Mouse (Mus musculus) liver, embryonic 15.5 days (tissue): ENCODE measurements around the gene Dnm2. TPM values are rescaled to one million over a fixed set of nuclear protein-coding genes. Genes with fewer than 3 reads are reported as not detected.

ENCODE experiments used
- ATAC-seq: fragments of 200-750 bp; cut with Nextera tagmentation; 2 replicates; pipeline ENCODE4 v1.8.0; 2017; ENCODE audit warnings: moderate number of reproducible peaks, mild to moderate bottlenecking, moderate library complexity; ENCODE audit not compliant: insufficient read depth
- H3K27ac ChIP-seq: fragments of 300-500 bp; sonication (generic); replicated peaks from 2 replicates; pipeline ENCODE4 v1.5.1; 2015; ENCODE audit warnings: mild to moderate bottlenecking, inconsistent platforms
- H3K27me3 ChIP-seq: fragments of 300-500 bp; sonication (generic); 2 replicates; pipeline ENCODE4 v1.6.1; 2015; ENCODE audit warnings: mild to moderate bottlenecking, inconsistent platforms
- H3K36me3 ChIP-seq: fragments of 300-500 bp; sonication (generic); replicated peaks from 2 replicates; pipeline ENCODE4 v1.6.1; 2015; ENCODE audit warnings: moderate library complexity, mild to moderate bottlenecking, inconsistent platforms
- H3K4me1 ChIP-seq: fragments of 300-500 bp; sonication (generic); replicated peaks from 2 replicates; pipeline ENCODE4 v1.6.1; 2015; ENCODE audit warnings: inconsistent platforms
- H3K4me2 ChIP-seq: fragments of 300-500 bp; sonication (generic); 2 replicates; pipeline ENCODE4 v1.6.1; 2015; ENCODE audit warnings: moderate library complexity, mild to moderate bottlenecking, inconsistent platforms
- H3K4me3 ChIP-seq: fragments of 300-500 bp; sonication (generic); replicated peaks from 2 replicates; pipeline ENCODE4 v1.5.1; 2015; ENCODE audit warnings: mild to moderate bottlenecking, inconsistent platforms
- H3K9ac ChIP-seq: fragments of 300-500 bp; sonication (generic); 2 replicates; pipeline ENCODE4 v1.6.1; 2015; ENCODE audit warnings: moderate library complexity, mild to moderate bottlenecking, inconsistent platforms
- H3K9me3 ChIP-seq: fragments of 300-500 bp; sonication (generic); replicated peaks from 2 replicates; pipeline ENCODE4 v1.6.1; 2016; ENCODE audit warnings: inconsistent platforms
- WGBS: fragments of 180-500 bp; shearing (Covaris S2); methylation state at CpG from one replicate; pipeline ENCODE4 v1.1.7; 2015; ENCODE audit warnings: mixed read lengths; ENCODE audit not compliant: insufficient replicate concordance; 5-methylcytosine and 5-hydroxymethylcytosine counted together
- polyA plus RNA-seq: library from polyadenylated mRNA; unstranded; fragments of >200 nt; fragmentation: Nextera tagmentation; extraction: Ambion mirVana; gene quantifications from 2 replicates; pipeline ENCODE4 v1.2.1, GENCODE M21; 2015

Dnm2 gene
- polyA plus RNA-seq, 1 experiment from 2014 or later, result 52.9 TPM

DNA sequence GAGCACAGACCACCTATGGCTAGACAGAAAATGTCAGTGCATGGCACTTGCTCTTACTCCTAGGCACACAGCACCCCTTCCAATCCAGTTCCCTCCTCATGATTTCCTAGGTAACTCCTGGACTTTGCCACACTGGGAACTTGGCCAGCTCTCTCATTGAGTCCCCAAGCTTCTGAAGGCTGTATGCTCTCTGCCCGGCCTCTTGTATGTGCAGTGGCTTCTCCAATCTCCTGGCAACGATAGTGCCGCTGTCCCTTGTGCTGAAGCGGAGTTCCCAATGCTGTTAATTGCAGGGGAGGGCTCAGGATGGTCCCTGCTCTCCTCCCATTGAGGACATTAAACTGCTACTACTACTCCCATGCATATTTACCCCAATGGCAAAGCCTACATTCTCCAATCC is 16.8 kb upstream of the Dnm2 start:
- Histone ChIP-seq H3K27me3 (no peaks in the 10 kb centered on the region), H3K4me1 (peaks cover 26% of the 10 kb centered on the region), H3K27ac (no peak overlapping the region), H3K9me3 (no peaks in the 10 kb centered on the region), H3K4me2 (no peak overlapping the region), H3K9ac (no peak overlapping the region), H3K4me3 (no peak overlapping the region), H3K36me3 (peaks cover 42% of the 10 kb centered on the region)
- ATAC-seq, result no peak
- 21% methylated on average over 4 of the region's 4 CpGs for WGBS

DNA sequence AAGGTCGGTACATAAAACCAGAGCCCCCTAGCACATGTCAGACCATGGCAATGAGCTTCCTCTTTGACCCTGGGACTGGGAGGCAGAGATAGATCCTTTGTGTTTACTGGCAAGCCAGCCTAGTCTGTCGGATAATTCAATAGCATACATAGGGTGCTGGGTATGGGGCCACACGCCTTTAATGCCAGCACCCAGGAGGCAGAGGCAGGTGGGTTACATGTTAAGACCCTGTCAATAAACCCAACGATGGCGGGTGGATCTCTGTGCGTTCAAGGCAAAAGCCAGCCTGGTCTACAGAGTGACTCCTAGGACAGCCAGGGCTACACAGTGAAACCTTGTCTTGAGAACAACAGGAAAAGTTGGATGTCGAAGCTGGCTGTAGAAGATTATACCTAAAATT is 16.1 kb upstream of the Dnm2 start:
- no peaks in the 10 kb centered on the region for H3K9me3 ChIP-seq
- H3K4me1 ChIP-seq, result peaks cover 27% of the 10 kb centered on the region
- peaks cover 35% of the 10 kb centered on the region for H3K36me3 ChIP-seq
- no peak overlapping the region for H3K4me2 ChIP-seq
- no peak overlapping the region for H3K9ac ChIP-seq
- H3K4me3 ChIP-seq, result no peak overlapping the region
- ATAC-seq, result no peak
- no peak overlapping the region for H3K27ac ChIP-seq
- no peaks in the 10 kb centered on the region for H3K27me3 ChIP-seq
- WGBS, result 63% methylated on average over 7 of the region's 7 CpGs

DNA sequence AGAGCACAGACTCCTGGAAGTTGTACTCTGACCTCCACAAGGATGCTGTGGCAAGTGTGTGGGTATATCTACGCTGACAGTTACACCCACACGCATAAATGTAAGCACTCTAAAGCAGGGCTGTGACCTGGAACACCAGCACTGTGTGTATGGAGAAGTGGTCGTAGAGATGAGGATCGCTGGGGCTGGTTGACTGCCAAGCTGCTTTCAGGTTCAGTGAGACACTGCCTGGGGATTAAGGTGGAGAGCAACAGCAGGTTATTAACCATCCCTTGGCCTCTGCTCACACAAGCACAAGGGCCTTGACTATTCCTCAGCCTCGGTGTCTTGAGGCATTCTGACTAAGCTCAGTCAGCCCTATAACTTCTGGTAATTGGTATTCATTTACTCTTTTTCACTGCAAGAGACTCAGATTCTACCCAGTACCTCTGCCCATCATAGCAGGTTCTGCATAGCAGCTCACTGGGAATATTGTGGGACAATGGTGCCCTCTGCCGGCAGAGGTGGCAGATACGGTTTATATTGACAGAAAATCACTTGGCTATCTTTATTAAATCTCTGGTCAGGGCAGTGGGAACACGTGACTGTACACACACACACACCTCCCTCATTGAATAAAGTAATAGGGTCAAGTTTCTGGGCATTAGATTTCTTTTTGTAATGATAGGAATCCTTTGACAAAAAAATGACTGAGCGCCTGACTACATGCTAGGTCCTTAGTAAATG is 15.0 kb upstream of the Dnm2 start:
- H3K9ac ChIP-seq, result no peak overlapping the region

DNA sequence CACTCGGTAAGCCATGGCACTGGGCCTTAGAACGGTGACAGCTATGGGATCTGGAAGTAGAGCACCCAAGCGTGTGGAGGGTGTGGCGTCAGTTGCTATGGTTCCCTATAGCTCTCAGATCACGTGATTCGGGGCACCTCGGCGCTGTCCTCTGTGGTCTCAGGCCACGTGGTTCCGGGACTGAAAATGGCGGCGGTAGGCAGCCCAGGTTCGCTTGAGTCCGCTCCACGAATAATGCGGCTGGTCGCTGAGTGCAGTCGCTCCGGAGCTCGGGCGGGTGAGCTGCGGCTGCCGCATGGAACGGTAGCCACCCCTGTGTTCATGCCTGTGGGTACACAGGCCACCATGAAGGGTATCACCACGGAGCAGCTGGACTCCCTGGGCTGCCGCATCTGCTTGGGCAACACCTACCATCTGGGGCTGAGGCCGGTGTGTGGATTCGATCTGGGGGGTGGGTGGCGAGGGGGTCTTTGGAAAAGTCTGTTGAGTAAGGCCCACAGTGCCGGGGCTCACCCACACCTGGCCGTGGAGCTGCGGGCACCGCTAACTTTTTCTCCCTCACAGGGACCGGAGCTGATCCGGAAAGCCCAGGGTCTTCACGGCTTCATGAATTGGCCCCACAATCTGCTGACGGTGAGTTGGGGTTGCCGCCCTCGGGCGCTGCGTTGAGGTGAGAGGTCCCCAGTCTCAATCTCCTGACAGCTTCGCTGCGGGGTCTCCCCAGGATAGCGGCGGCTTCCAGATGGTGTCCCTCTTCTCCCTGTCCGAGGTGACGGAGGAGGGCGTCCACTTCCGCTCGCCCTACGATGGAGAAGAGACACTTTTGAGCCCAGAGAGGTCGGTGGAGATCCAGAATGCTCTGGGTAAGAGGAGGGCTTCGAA is 12.8 kb upstream of the Dnm2 start, which contains the start of gene Qtrt1:
TSS of gene Qtrt1 (plus strand) at position 169 of the 882 bp plus-strand sequence.
- peak; percentile 91 for ATAC-seq
- peaks cover 12% of the 10 kb centered on the region for H3K36me3 ChIP-seq
- under 1% methylated on average over 53 of the region's 53 CpGs for WGBS
- no peaks in the 10 kb centered on the region for H3K9me3 ChIP-seq
- H3K4me3 ChIP-seq, result peak within 1 kb of the TSS; percentile 76
- peaks cover 27% of the 10 kb centered on the region for H3K4me1 ChIP-seq
- peak within 1 kb of the TSS; percentile 71 for H3K9ac ChIP-seq
- H3K27me3 ChIP-seq, result no peaks in the 10 kb centered on the region
- peak within 1 kb of the TSS; percentile 95 for H3K4me2 ChIP-seq
- H3K27ac ChIP-seq, result peak within 1 kb of the TSS; percentile 68

More for the DNA sequence above, 15.0 kb upstream of the Dnm2 start:
- Histone ChIP-seq H3K4me1 (peaks cover 27% of the 10 kb centered on the region), H3K9me3 (no peaks in the 10 kb centered on the region), H3K27ac (no peak overlapping the region), H3K4me3 (no peak overlapping the region), H3K4me2 (no peak overlapping the region), H3K27me3 (no peaks in the 10 kb centered on the region), H3K36me3 (peaks cover 29% of the 10 kb centered on the region)
- 31% methylated on average over 9 of the region's 9 CpGs for WGBS
- ATAC-seq, result no peak

DNA sequence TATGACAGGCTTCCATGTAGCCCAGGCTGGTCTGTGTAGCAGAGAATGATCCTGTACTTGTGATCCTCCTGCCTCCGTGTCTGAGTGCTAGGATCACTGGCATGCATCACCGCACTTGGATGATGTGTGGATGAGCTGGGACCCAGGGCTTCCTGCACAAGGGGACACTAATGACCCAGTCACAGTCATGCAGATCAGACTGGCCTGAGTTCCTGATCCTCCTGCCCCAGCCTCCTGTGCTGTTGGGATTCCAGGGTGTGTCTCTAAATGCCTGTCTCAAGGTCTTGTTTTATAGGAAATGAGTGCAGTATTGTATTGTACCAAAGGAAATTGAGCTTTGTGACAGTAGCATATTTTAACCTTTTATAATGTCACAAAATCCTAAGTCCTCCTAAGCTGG is 6.8 kb upstream of the Dnm2 start:
- no peak overlapping the region for H3K4me2 ChIP-seq
- no peaks in the 10 kb centered on the region for H3K9me3 ChIP-seq
- H3K9ac ChIP-seq, result no peak overlapping the region
- no peak overlapping the region for H3K4me3 ChIP-seq
- WGBS, result 81% methylated on average over 2 of the region's 2 CpGs
- peaks cover 46% of the 10 kb centered on the region for H3K36me3 ChIP-seq
- H3K4me1 ChIP-seq, result peaks cover 15% of the 10 kb centered on the region
- no peak for ATAC-seq
- no peaks in the 10 kb centered on the region for H3K27me3 ChIP-seq
- no peak overlapping the region for H3K27ac ChIP-seq

DNA sequence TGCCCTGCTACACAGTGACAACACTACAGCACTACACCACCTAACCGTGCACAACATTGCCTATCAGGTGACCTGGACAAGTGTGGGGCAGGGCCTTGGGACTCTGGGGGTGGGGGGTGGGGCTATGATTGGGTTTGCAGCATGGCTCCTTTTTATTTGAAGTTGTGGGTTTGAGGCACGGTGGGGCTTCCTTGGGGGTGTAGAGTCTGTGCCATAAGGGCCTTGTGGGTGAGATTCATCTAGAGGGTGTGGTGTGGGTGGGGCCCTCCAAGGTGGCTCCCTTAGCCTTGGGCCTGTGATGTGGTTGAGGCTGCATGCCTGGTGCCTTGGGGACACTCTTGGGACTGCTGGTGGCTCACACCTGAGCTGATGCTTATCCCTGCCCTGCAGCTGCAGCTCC is 5.1 kb upstream of the Dnm2 start:
- 68% methylated on average over 2 of the region's 2 CpGs for WGBS

DNA sequence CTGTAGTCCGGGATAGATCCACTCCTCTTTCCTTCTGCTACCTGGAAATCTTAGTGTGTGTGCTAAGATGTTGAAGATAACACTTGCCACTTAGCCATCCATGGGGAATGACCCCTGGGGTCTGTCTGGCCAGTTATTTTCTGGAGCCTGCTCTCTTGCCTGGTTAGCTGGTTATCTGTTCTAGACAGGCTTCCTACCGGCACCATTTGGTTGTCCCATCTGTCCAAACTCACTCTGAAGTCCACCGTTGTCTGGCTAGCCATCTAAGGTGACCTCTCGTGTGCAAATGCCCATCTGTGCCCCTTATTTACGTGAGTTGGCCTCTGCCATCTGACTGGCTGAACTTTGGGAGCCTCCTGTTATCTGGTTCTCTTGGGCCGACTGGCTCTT is 843 bp downstream of the Dnm2 start:
- 0% methylated on average over 6 of the region's 6 CpGs for WGBS
- Histone ChIP-seq H3K9me3 (no peaks in the 10 kb centered on the region), H3K9ac (peak overlapping the region; percentile 95), H3K4me1 (peaks cover 66% of the 10 kb centered on the region), H3K4me2 (peak overlapping the region; percentile 92), H3K27ac (peak overlapping the region; percentile 94), H3K36me3 (peaks cover 15% of the 10 kb centered on the region; the same call in 1 of the 2 replicates), H3K4me3 (peak overlapping the region; percentile 82), H3K27me3 (no peaks in the 10 kb centered on the region)
- ATAC-seq, result no peak

More for the DNA sequence above, 5.1 kb upstream of the Dnm2 start:
- no peak overlapping the region for H3K27ac ChIP-seq
- no peak for ATAC-seq
- H3K9ac ChIP-seq, result no peak overlapping the region
- no peaks in the 10 kb centered on the region for H3K27me3 ChIP-seq
- H3K36me3 ChIP-seq, result peaks cover 41% of the 10 kb centered on the region
- H3K4me1 ChIP-seq, result peaks cover 29% of the 10 kb centered on the region
- H3K4me2 ChIP-seq, result no peak overlapping the region
- no peak overlapping the region for H3K4me3 ChIP-seq
- no peaks in the 10 kb centered on the region for H3K9me3 ChIP-seq

DNA sequence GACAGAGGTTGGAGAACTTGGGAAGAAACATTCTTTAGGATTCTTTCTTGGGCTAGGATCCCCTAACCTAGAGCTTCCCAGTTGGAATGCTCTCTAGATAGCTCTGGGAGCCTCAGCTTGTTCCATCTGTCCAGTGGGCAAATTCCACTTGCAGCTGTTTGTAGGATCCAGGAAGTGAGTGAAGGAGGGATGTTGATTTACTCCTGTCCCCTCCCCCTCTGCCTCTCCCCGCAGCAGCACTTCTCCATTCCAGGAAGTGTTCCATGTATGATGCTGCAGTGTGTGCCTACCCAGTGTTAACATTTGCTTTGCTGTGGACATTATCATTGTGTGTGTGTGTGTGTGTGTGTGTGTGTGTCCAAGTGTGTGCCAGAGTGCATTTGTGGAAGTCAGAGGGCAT is 1.3 kb downstream of the Dnm2 start:
- H3K4me2 ChIP-seq, result peak overlapping the region; percentile 92
- no peak for ATAC-seq
- peak overlapping the region; percentile 95 for H3K9ac ChIP-seq
- H3K36me3 ChIP-seq, result peaks cover 11% of the 10 kb centered on the region; the same call in 1 of the 2 replicates
- peak overlapping the region; percentile 94 for H3K27ac ChIP-seq
- WGBS, result 0% methylated on average over 1 of the region's 1 CpGs
- no peaks in the 10 kb centered on the region for H3K27me3 ChIP-seq
- peaks cover 70% of the 10 kb centered on the region for H3K4me1 ChIP-seq
- H3K4me3 ChIP-seq, result peak overlapping the region; percentile 82
- H3K9me3 ChIP-seq, result no peaks in the 10 kb centered on the region

DNA sequence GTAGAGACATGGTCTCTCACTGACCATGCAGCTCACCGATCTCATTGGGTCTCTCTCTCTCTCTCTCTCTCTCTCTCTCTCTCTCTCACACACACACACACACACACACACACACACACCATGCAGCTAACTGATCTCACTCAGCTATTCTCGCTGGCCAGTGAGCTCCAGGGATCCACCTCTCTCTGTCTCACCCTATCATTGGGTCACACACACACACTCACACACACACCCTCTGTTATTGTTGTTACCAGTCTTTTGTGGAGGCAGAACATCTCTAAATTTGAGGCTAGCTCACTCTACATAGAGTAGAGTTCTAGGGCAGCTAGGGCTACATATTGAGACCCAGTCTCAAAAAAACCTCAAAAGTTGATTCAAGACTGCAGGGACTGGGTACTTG is 1.8 kb downstream of the Dnm2 start:
- Histone ChIP-seq H3K9ac (peak overlapping the region; percentile 95), H3K4me1 (peaks cover 75% of the 10 kb centered on the region), H3K4me2 (peak overlapping the region; percentile 92), H3K27ac (peak overlapping the region; percentile 94), H3K4me3 (peak overlapping the region; percentile 82), H3K36me3 (0 out of 2 replicates have a peak, but pooled peaks cover 9% of the 10 kb centered on the region), H3K27me3 (no peaks in the 10 kb centered on the region), H3K9me3 (no peaks in the 10 kb centered on the region)
- ATAC-seq, result no peak
- 32% methylated on average over 2 of the region's 2 CpGs for WGBS

DNA sequence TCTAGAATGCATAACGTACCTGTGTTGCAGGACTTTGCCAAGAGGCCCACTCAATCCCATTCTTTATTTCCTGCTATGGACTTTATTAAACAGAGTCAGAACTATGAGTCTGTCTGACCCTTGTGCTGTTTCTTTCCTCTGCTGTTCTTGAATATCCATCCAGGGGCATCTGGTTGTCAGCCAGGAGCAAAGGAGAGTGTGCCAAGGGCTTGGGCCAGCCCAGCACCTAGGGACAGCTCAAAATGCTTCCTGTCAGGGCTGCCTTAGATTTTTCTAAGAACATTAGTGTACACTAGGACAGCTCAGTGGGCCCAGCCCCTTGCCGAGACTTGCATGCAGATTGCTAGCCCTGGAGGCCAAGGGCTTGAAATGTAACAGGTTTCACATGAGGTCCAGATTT is 3.1 kb downstream of the Dnm2 start:
- Histone ChIP-seq H3K4me1 (peaks cover 72% of the 10 kb centered on the region), H3K9me3 (no peaks in the 10 kb centered on the region), H3K9ac (no peak overlapping the region), H3K27ac (no peak overlapping the region), H3K27me3 (no peaks in the 10 kb centered on the region), H3K36me3 (0 out of 2 replicates have a peak, but pooled peaks cover 14% of the 10 kb centered on the region), H3K4me3 (no peak overlapping the region), H3K4me2 (no peak overlapping the region)
- no peak for ATAC-seq
- whole genome bisulfite sequencing, result 80% methylated on average over 2 of the region's 2 CpGs

DNA sequence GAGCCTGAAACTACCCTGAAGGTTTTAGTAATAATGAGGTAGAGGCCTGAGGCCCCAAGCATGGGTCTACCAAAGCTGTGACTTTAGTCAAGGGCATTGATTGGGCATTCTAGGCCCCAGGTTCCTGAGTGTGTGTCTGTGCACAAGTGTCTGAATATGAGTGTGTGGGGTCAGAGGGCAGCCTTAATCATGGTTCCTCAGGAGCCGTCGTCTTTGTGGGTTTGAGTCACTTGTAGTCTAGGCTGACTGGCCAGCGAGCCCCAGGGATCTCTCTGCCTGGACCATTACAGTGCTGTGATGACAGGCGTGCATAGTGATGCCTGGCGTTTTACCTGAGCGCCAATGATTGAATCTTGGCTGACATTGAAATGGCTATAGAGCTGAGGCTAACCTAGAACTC is 3.5 kb downstream of the Dnm2 start:
- Histone ChIP-seq H3K4me1 (peaks cover 69% of the 10 kb centered on the region), H3K4me3 (no peak overlapping the region), H3K9me3 (no peaks in the 10 kb centered on the region), H3K27ac (no peak overlapping the region), H3K36me3 (0 out of 2 replicates have a peak, but pooled peaks cover 16% of the 10 kb centered on the region), H3K4me2 (no peak overlapping the region), H3K27me3 (no peaks in the 10 kb centered on the region), H3K9ac (no peak overlapping the region)
- 83% methylated on average over 6 of the region's 6 CpGs for WGBS
- ATAC-seq, result no peak
